Mouse (Mus musculus) thymus, adult 2 months (tissue): Measurements from ENCODE around the gene Mettl18.

Experiments
- CTCF ChIP-seq: fragments of 200-500 bp; IDR thresholded peaks from 2 replicates; pipeline ENCODE4 v1.5.1; 2012; ENCODE audit warnings: mild to moderate bottlenecking, control low read depth, low read length, moderate library complexity, borderline replicate concordance; ENCODE audit not compliant: control insufficient read depth, poor library complexity, insufficient read depth; ENCODE audit errors: extremely low read depth
- POLR2A ChIP-seq: fragments of 200-500 bp; IDR thresholded peaks from 2 replicates; pipeline ENCODE4 v1.6.1; 2012; ENCODE audit warnings: mild to moderate bottlenecking, low read length, control low read depth, moderate library complexity; ENCODE audit not compliant: control insufficient read depth, poor library complexity, insufficient read depth; ENCODE audit errors: extremely low read depth

DNA sequence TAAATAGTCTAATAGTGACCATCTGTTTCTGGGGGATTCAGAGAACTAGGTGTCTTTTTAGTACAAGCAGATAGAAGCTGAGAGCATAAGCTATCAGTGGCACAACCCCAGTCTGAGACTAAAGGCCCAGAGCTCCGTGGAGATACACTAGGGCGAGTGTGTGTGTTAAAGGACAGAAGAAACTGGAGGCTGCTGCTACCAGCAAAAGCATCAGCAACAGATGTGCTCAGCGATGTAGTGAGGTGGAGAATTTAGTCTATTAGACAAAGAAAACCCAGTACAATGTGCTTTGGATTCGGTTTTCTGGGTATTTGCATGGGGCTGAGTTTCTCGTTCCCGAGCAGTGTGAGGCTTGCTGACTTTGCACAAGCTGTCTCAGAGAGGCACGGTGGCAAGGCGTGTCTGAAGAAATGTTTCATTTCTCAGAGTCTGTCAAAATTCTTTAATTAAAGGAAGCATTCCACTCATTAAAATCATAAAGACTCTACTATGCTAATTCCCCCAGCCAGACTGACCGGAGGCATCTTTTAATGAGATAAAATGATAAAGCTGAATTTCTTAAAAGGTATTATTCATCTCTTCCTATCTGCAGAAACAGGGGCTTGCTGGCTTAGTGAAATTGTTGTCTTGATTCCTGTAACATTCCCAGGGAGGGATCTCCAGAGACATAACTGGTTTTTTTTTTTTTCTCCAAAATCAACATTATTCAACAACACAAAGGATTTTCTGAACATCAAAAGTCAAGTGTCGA lies 45.9 kb downstream of the Mettl18 start:
- TF ChIP-seq POLR2A (no peak), CTCF (no peak)
